Comparison of ENCODE assay signal across 20 mouse cellular contexts in genomic region chr14:77174931-77175330, GRCm38 (mm10). TPM values are rescaled to one million over a fixed set of nuclear protein-coding genes. Genes with fewer than 3 reads are reported as not detected.
DNase-seq lines count a peak whose midpoint lies in the region; ATAC-seq lines count a peak whose summit lies in the region.
"Had no signal": no experiment of that assay in that cellular context is flagged by ENCODE, and none has a peak within 500 bp of the region (broad histone marks: within the 10 kb centered on the region; RNA-seq: fewer than 3 reads in every experiment).

No protein-coding gene starts in this region.

- no peak overlapping the region for H3K4me2 ChIP-seq in forebrain, embryonic 15.5 days (replicated peaks)
- no peak overlapping the region for H3K4me2 ChIP-seq in forebrain, embryonic 16.5 days (ENCODE audit: low read length)
- no peak overlapping the region for H3K4me2 ChIP-seq in hindbrain, embryonic 13.5 days
- no peak overlapping the region for H3K4me2 ChIP-seq in hindbrain, embryonic 16.5 days (ENCODE audit: low read length)
- H3K4me2 ChIP-seq in midbrain, embryonic 15.5 days, result no peak overlapping the region
- no peak overlapping the region for H3K4me2 ChIP-seq in midbrain, embryonic 11.5 days
- H3K4me2 ChIP-seq in kidney, embryonic 16.5 days (replicated peaks; ENCODE audit: low read depth, low read length), result no peak overlapping the region
- H3K4me2 ChIP-seq: heart, embryonic 11.5 days; limb, embryonic 13.5 days; lung, embryonic 14.5 days had no signal

- no peaks in the 10 kb centered on the region for H3K9me3 ChIP-seq in forebrain, embryonic 15.5 days
- H3K9me3 ChIP-seq in forebrain, embryonic 16.5 days (ENCODE audit: control insufficient read depth, low read length), result no peaks in the 10 kb centered on the region
- H3K9me3 ChIP-seq in hindbrain, embryonic 13.5 days, result no peaks in the 10 kb centered on the region
- no peaks in the 10 kb centered on the region for H3K9me3 ChIP-seq in hindbrain, embryonic 16.5 days (ENCODE audit: control insufficient read depth, low read length)
- no peaks in the 10 kb centered on the region for H3K9me3 ChIP-seq in midbrain, embryonic 15.5 days
- H3K9me3 ChIP-seq in midbrain, embryonic 11.5 days (ENCODE audit: control insufficient read depth, low read length), result no peaks in the 10 kb centered on the region
- no peaks in the 10 kb centered on the region for H3K9me3 ChIP-seq in kidney, embryonic 16.5 days (ENCODE audit: low read length)
- H3K9me3 ChIP-seq: limb, embryonic 13.5 days had no signal

- peak; percentile 3; the same call in 1 of the 2 replicates for ATAC-seq in forebrain, embryonic 15.5 days (replicated peaks)
- ATAC-seq in forebrain, embryonic 16.5 days, result no peak
- peak; percentile 18; the same call in 1 of the 2 replicates for ATAC-seq in hindbrain, embryonic 13.5 days (ENCODE audit: low FRiP score)
- no peak; the same call in 1 of the 2 replicates for ATAC-seq in hindbrain, embryonic 16.5 days
- ATAC-seq in midbrain, embryonic 15.5 days (replicated peaks), result 0 out of 2 replicates have a peak, but pooled peaks have one; percentile 6
- ATAC-seq in midbrain, embryonic 11.5 days (ENCODE audit: low FRiP score), result no peak
- no peak for ATAC-seq in kidney, embryonic 16.5 days (ENCODE audit: low FRiP score, low TSS enrichment)
- ATAC-seq: CD4-positive, CD25-positive, alpha-beta regulatory T cell, adult 4 months had no signal

- H3K36me3 ChIP-seq in forebrain, embryonic 15.5 days, result no peaks in the 10 kb centered on the region
- 0 out of 2 replicates have a peak, but pooled peaks cover 3% of the 10 kb centered on the region for H3K36me3 ChIP-seq in forebrain, embryonic 16.5 days (ENCODE audit: control insufficient read depth, insufficient read depth)
- peaks cover 4% of the 10 kb centered on the region; the same call in 1 of the 2 replicates for H3K36me3 ChIP-seq in hindbrain, embryonic 13.5 days
- no peaks in the 10 kb centered on the region for H3K36me3 ChIP-seq in hindbrain, embryonic 16.5 days (ENCODE audit: control insufficient read depth, insufficient read depth, low read length)
- H3K36me3 ChIP-seq in midbrain, embryonic 15.5 days (replicated peaks), result no peaks in the 10 kb centered on the region
- no peaks in the 10 kb centered on the region for H3K36me3 ChIP-seq in midbrain, embryonic 11.5 days (ENCODE audit: control insufficient read depth, insufficient read depth, low read length)
- H3K36me3 ChIP-seq in kidney, embryonic 16.5 days (ENCODE audit: insufficient read depth, low read length), result no peaks in the 10 kb centered on the region
- H3K36me3 ChIP-seq: limb, embryonic 13.5 days had no signal

- no peak overlapping the region for H3K4me3 ChIP-seq in forebrain, embryonic 15.5 days
- no peak overlapping the region for H3K4me3 ChIP-seq in forebrain, embryonic 16.5 days (replicated peaks; ENCODE audit: low read length)
- H3K4me3 ChIP-seq in hindbrain, embryonic 13.5 days, result no peak overlapping the region
- H3K4me3 ChIP-seq in hindbrain, embryonic 16.5 days (ENCODE audit: low read length), result no peak overlapping the region
- H3K4me3 ChIP-seq in midbrain, embryonic 15.5 days, result no peak overlapping the region
- no peak overlapping the region for H3K4me3 ChIP-seq in midbrain, embryonic 11.5 days (ENCODE audit: low read depth, low read length)
- H3K4me3 ChIP-seq in kidney, embryonic 16.5 days (ENCODE audit: low read length), result no peak overlapping the region
- H3K4me3 ChIP-seq: limb, embryonic 13.5 days; megakaryocyte, embryonic 14.5 days had no signal

- DNase-seq in midbrain, embryonic 11.5 days (ENCODE audit: low spot score, missing footprints), result no peak
- DNase-seq: adrenal gland, postnatal 25 days; embryo, embryonic 11 days; kidney, adult 2 months; kidney, postnatal 10 days; lung, embryonic 14.5 days; midbrain, embryonic 14.5 days; right cerebral cortex, postnatal 25 days; spleen, adult 18-20 months had no signal

- peak overlapping the region; percentile 52 for H3K27ac ChIP-seq in forebrain, embryonic 15.5 days (replicated peaks)
- H3K27ac ChIP-seq in forebrain, embryonic 16.5 days (ENCODE audit: low read length), result no peak overlapping the region
- no peak overlapping the region; the same call in 1 of the 2 replicates for H3K27ac ChIP-seq in hindbrain, embryonic 13.5 days
- H3K27ac ChIP-seq in hindbrain, embryonic 16.5 days (ENCODE audit: low read depth, low read length), result no peak overlapping the region; the same call in none of the 2 replicates
- H3K27ac ChIP-seq in midbrain, embryonic 15.5 days, result no peak overlapping the region
- H3K27ac ChIP-seq in midbrain, embryonic 11.5 days (ENCODE audit: low read depth, low read length), result no peak overlapping the region
- no peak overlapping the region for H3K27ac ChIP-seq in kidney, embryonic 16.5 days (ENCODE audit: low read length)
- H3K27ac ChIP-seq: limb, embryonic 13.5 days; liver, embryonic 14.5 days had no signal

- peaks cover 14% of the 10 kb centered on the region for H3K4me1 ChIP-seq in forebrain, embryonic 15.5 days
- peaks cover 13% of the 10 kb centered on the region for H3K4me1 ChIP-seq in forebrain, embryonic 16.5 days (replicated peaks; ENCODE audit: control insufficient read depth, insufficient read depth, low read length)
- H3K4me1 ChIP-seq in hindbrain, embryonic 13.5 days (replicated peaks), result peaks cover 27% of the 10 kb centered on the region
- peaks cover 13% of the 10 kb centered on the region for H3K4me1 ChIP-seq in hindbrain, embryonic 16.5 days (ENCODE audit: control insufficient read depth, insufficient read depth, low read depth, low read length)
- H3K4me1 ChIP-seq in midbrain, embryonic 15.5 days, result peaks cover 11% of the 10 kb centered on the region; the same call in 1 of the 2 replicates
- no peaks in the 10 kb centered on the region for H3K4me1 ChIP-seq in midbrain, embryonic 11.5 days (ENCODE audit: control insufficient read depth, insufficient read depth, low read length)
- no peaks in the 10 kb centered on the region for H3K4me1 ChIP-seq in kidney, embryonic 16.5 days (ENCODE audit: insufficient read depth, low read length)
- H3K4me1 ChIP-seq: megakaryocyte, embryonic 14.5 days had no signal

- H3K9ac ChIP-seq in forebrain, embryonic 15.5 days (replicated peaks), result no peak overlapping the region
- H3K9ac ChIP-seq in forebrain, embryonic 16.5 days (replicated peaks; ENCODE audit: low read depth, low read length), result no peak overlapping the region
- no peak overlapping the region for H3K9ac ChIP-seq in hindbrain, embryonic 13.5 days
- no peak overlapping the region for H3K9ac ChIP-seq in hindbrain, embryonic 16.5 days (ENCODE audit: low read depth, low read length)
- no peak overlapping the region for H3K9ac ChIP-seq in midbrain, embryonic 15.5 days
- H3K9ac ChIP-seq in midbrain, embryonic 11.5 days (ENCODE audit: low read length), result no peak overlapping the region
- no peak overlapping the region for H3K9ac ChIP-seq in kidney, embryonic 16.5 days (replicated peaks; ENCODE audit: low read length)
- H3K9ac ChIP-seq: limb, embryonic 13.5 days; liver, embryonic 14.5 days; lung, embryonic 14.5 days had no signal

- 77% methylated on average over 9 of the region's 9 CpGs for WGBS in forebrain, embryonic 15.5 days
- WGBS in forebrain, embryonic 16.5 days, result 71% methylated on average over 9 of the region's 9 CpGs
- 81% methylated on average over 9 of the region's 9 CpGs for WGBS in hindbrain, embryonic 13.5 days
- 69% methylated on average over 9 of the region's 9 CpGs for whole genome bisulfite sequencing in hindbrain, embryonic 16.5 days
- 80% methylated on average over 9 of the region's 9 CpGs for WGBS in midbrain, embryonic 15.5 days
- 93% methylated on average over 9 of the region's 9 CpGs for WGBS in midbrain, embryonic 11.5 days
- 87% methylated on average over 9 of the region's 9 CpGs for WGBS in kidney, embryonic 16.5 days

- H3K27me3 ChIP-seq in forebrain, embryonic 15.5 days, result no peaks in the 10 kb centered on the region
- no peaks in the 10 kb centered on the region for H3K27me3 ChIP-seq in forebrain, embryonic 16.5 days (replicated peaks; ENCODE audit: control insufficient read depth, insufficient read depth, low read length)
- no peaks in the 10 kb centered on the region for H3K27me3 ChIP-seq in hindbrain, embryonic 13.5 days
- H3K27me3 ChIP-seq in hindbrain, embryonic 16.5 days (replicated peaks; ENCODE audit: control insufficient read depth, insufficient read depth, low read length), result no peaks in the 10 kb centered on the region
- no peaks in the 10 kb centered on the region for H3K27me3 ChIP-seq in midbrain, embryonic 15.5 days (replicated peaks)
- H3K27me3 ChIP-seq in midbrain, embryonic 11.5 days (ENCODE audit: control insufficient read depth, insufficient read depth, low read length), result no peaks in the 10 kb centered on the region
- H3K27me3 ChIP-seq in kidney, embryonic 16.5 days (ENCODE audit: insufficient read depth, low read length), result no peaks in the 10 kb centered on the region
- H3K27me3 ChIP-seq: limb, embryonic 13.5 days had no signal

RNA-seq across cellular contexts. Expression of gene Enox1, which starts 18.4 kb away (rescaled TPM):
- polyA plus RNA-seq in forebrain, embryonic 15.5 days (2015; fragmentation: Nextera tagmentation; extraction: Ambion mirVana), result 60.4 and 67.5 TPM in 2 replicates
- 64.4 and 65.7 TPM in 2 replicates for polyA plus RNA-seq in forebrain, embryonic 16.5 days (2015; fragmentation: Nextera tagmentation; extraction: Ambion mirVana)
- 45.7 and 46.2 TPM in 2 replicates for polyA plus RNA-seq in hindbrain, embryonic 13.5 days (2015; fragmentation: Nextera tagmentation; extraction: Ambion mirVana)
- polyA plus RNA-seq in hindbrain, embryonic 16.5 days (2015; fragmentation: Nextera tagmentation; extraction: Ambion mirVana), result 35.7 and 37.1 TPM in 2 replicates
- 47.6 and 49.4 TPM in 2 replicates for polyA plus RNA-seq in midbrain, embryonic 15.5 days (2015; fragmentation: Nextera tagmentation; extraction: Ambion mirVana)
- polyA plus RNA-seq in midbrain, embryonic 11.5 days (2014; fragmentation: Nextera tagmentation; extraction: Ambion mirVana), result 12.8 and 13.2 TPM in 2 replicates
- polyA plus RNA-seq in kidney, embryonic 16.5 days (2015; fragmentation: Nextera tagmentation; extraction: Ambion mirVana), result 7.7 and 7.9 TPM in 2 replicates
- polyA plus RNA-seq: CD4-positive, CD25-positive, alpha-beta regulatory T cell, adult 4 months had no signal

Comparison
In these comparisons a context has a peak if more than half of its experiments do, and no peak if none do; other contexts are left out.
1. ATAC-seq: peak in forebrain, embryonic 15.5 days (single experiment), hindbrain, embryonic 13.5 days (single experiment) and midbrain, embryonic 15.5 days (single experiment); none in forebrain, embryonic 16.5 days (single experiment), hindbrain, embryonic 16.5 days (single experiment), midbrain, embryonic 11.5 days (single experiment) and kidney, embryonic 16.5 days (single experiment).